Mouse (Mus musculus): Measurements from ENCODE around the gene Ykt6. TPM values are rescaled to one million over a fixed set of nuclear protein-coding genes. Genes with fewer than 3 reads are reported as not detected.

The Ykt6 gene
- total and polyA plus RNA-seq, 3 experiments, result 76.5 to 98.1 (median 89.5) TPM

DNA sequence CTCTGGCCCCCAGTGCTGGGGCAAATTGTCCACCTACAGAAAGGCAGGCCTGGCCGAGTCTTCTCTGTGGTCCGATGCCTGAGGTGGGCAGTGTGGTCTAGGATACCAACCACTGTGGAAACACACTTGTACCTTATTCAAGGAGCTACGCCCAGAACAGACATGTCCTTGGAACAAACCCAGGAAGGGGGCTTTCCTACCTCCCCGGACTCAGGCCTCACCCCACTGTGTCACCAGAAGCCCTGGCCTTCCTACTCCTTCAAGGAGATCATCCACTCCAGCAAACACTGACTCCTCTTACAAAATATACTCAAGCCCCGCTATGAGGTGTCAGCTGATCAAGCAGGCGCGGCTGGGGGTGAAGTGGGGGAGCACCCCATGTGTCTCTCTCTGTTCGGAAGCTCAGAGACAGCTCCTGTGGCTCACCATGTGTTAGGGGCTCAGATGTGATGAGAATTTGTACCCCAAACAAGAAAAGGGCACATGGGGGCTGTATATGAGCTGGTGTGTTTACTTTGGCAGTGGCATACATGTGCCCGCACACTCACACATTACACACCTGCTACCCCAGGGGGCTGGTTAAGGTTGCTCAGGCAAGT is 61.4 kb downstream of the Ykt6 start:
- TF ChIP-seq MEF2A (IDR thresholded peaks at IDR 0.05; ENCODE audit: extremely low read depth, insufficient replicate concordance, low read depth, low read length, poor library complexity, severe bottlenecking) (no peak), MXI1 (IDR thresholded peaks at IDR 0.05; ENCODE audit: low read depth, low read length) (no peak), UBTF (IDR thresholded peaks at IDR 0.05; ENCODE audit: borderline replicate concordance, insufficient read depth, low read depth, low read length) (no peak), POLR2A (IDR thresholded peaks at IDR 0.05; ENCODE audit: control insufficient read depth in 1 of 2, insufficient read depth in 1 of 2, low read depth in 1 of 2, low read length in 2 of 2, poor library complexity in 1 of 2) (no peak), RCOR1 (IDR thresholded peaks at IDR 0.05; ENCODE audit: low read depth, low read length) (no peak), SIN3A (IDR thresholded peaks at IDR 0.05; ENCODE audit: low read length) (no peak), EP300 (IDR thresholded peaks at IDR 0.05; ENCODE audit: low read depth in 1 of 2, low read length in 2 of 2) (no peak), MAFK (IDR thresholded peaks at IDR 0.05; ENCODE audit: borderline replicate concordance, low read depth, low read length) (no peak), JUND (IDR thresholded peaks at IDR 0.05; ENCODE audit: low read depth, low read length) (no peak), ZMIZ1 (IDR thresholded peaks at IDR 0.05; ENCODE audit: low read depth, low read length) (no peak), TAL1 (IDR thresholded peaks at IDR 0.05; ENCODE audit: low read length) (no peak), ELF1 (IDR thresholded peaks at IDR 0.05; ENCODE audit: low read depth, low read length) (no peak), HCFC1 (IDR thresholded peaks at IDR 0.05; ENCODE audit: low read depth, low read length) (no peak), MAX (IDR thresholded peaks at IDR 0.05; ENCODE audit: low read length) (no peak)
- Histone ChIP-seq H3K9ac (ENCODE audit: control insufficient read depth, low read depth, low read length, poor library complexity, severe bottlenecking) (no peak overlapping the region), H3K27me3 (ENCODE audit: control insufficient read depth in 1 of 2, insufficient read depth in 2 of 2, low read length in 2 of 2) (no peaks in the 10 kb centered on the region), H3K27ac (ENCODE audit: control insufficient read depth, low read depth, low read length) (no peak overlapping the region), H3K9me3 (replicated peaks; ENCODE audit: insufficient read depth, low read length) (no peaks in the 10 kb centered on the region), H3K36me3 (ENCODE audit: control insufficient read depth in 1 of 2, insufficient read depth in 2 of 2, low read length in 2 of 2) (no peaks in the 10 kb centered on the region), H3K79me2 (ENCODE audit: control insufficient read depth, insufficient read depth, low read length, poor library complexity) (no peaks in the 10 kb centered on the region), H3K4me1 (ENCODE audit: control insufficient read depth in 1 of 2, insufficient read depth in 2 of 2, low read length in 2 of 2) (no peaks in the 10 kb centered on the region), H3K4me3 (ENCODE audit: control insufficient read depth in 1 of 2, insufficient read depth in 1 of 2, low read depth in 2 of 2, low read length in 2 of 2) (no peak overlapping the region)
- DNase-seq (ENCODE audit: low read depth, low spot score), result no peak

Other genes starting within 250 kb of the Ykt6 start
- 159 and 184 TPM in 2 replicates for gene Mrps24, start 240.0 kb upstream of the Ykt6 start, total RNA-seq (2012; rRNA removed)
- 100 to 1,000 TPM in 1 of 2 experiments, not detected in 1; 163 TPM for gene Mrps24, start 240.0 kb upstream of the Ykt6 start, polyA plus RNA-seq (2012; ENCODE audit: insufficient read depth in 1 of 2, insufficient read length in 2 of 2, low read depth in 1 of 2, low replicate concordance in 2 of 2, missing spikeins in 1 of 2)
- gene Urgcp, start 193.3 kb upstream of the Ykt6 start, total RNA-seq (2012; rRNA removed), result 27.8 and 29.2 TPM in 2 replicates
- 10 to 100 TPM; 19.5 to 34.9 TPM for gene Urgcp, start 193.3 kb upstream of the Ykt6 start, polyA plus RNA-seq (2012; ENCODE audit: insufficient read depth in 1 of 2, insufficient read length in 2 of 2, low read depth in 1 of 2, low replicate concordance in 2 of 2, missing spikeins in 1 of 2)
- 73.5 and 76.4 TPM in 2 replicates for gene Dbnl, start 167.2 kb upstream of the Ykt6 start, total RNA-seq (2012; rRNA removed)
- 100 to 1,000 TPM in 1 of 2 experiments, not detected in 1; 149 TPM for gene Dbnl, start 167.2 kb upstream of the Ykt6 start, polyA plus RNA-seq (2012; ENCODE audit: insufficient read depth in 1 of 2, insufficient read length in 2 of 2, low read depth in 1 of 2, low replicate concordance in 2 of 2, missing spikeins in 1 of 2)
- 0.33 and 0.58 TPM in 2 replicates for gene Pgam2, start 152.0 kb upstream of the Ykt6 start, total RNA-seq (2012; rRNA removed)
- 1 to 10 TPM in 1 of 2 experiments, not detected in 1; 1.8 TPM for gene Pgam2, start 152.0 kb upstream of the Ykt6 start, polyA plus RNA-seq (2012; ENCODE audit: insufficient read depth in 1 of 2, insufficient read length in 2 of 2, low read depth in 1 of 2, low replicate concordance in 2 of 2, missing spikeins in 1 of 2)
- gene Polm, start 117.7 kb upstream of the Ykt6 start, total RNA-seq (2012; rRNA removed), result 5.4 TPM in 2 replicates
- gene Polm, start 117.7 kb upstream of the Ykt6 start, polyA plus RNA-seq (2012; ENCODE audit: insufficient read depth in 1 of 2, insufficient read length in 2 of 2, low read depth in 1 of 2, low replicate concordance in 2 of 2, missing spikeins in 1 of 2), result 10 to 100 TPM in 1 of 2 experiments, not detected in 1; 18.3 TPM
- not detected in 2 replicates for gene Aebp1, start 93.7 kb upstream of the Ykt6 start, total RNA-seq (2012; rRNA removed)
- under 1 TPM in 1 of 2 experiments, not detected in 1; 0.10 TPM for gene Aebp1, start 93.7 kb upstream of the Ykt6 start, polyA plus RNA-seq (2012; ENCODE audit: insufficient read depth in 1 of 2, insufficient read length in 2 of 2, low read depth in 1 of 2, low replicate concordance in 2 of 2, missing spikeins in 1 of 2)
- 285 and 366 TPM in 2 replicates for gene Pold2, start 77.4 kb upstream of the Ykt6 start, total RNA-seq (2012; rRNA removed)
- 100 to 1,000 TPM in 1 of 2 experiments, not detected in 1; 261 TPM for gene Pold2, start 77.4 kb upstream of the Ykt6 start, polyA plus RNA-seq (2012; ENCODE audit: insufficient read depth in 1 of 2, insufficient read length in 2 of 2, low read depth in 1 of 2, low replicate concordance in 2 of 2, missing spikeins in 1 of 2)
- not detected in 2 replicates for gene Myl7, start 56.9 kb upstream of the Ykt6 start, total RNA-seq (2012; rRNA removed)
- gene Myl7, start 56.9 kb upstream of the Ykt6 start, polyA plus RNA-seq (2012; ENCODE audit: insufficient read depth in 1 of 2, insufficient read length in 2 of 2, low read depth in 1 of 2, low replicate concordance in 2 of 2, missing spikeins in 1 of 2), result not detected
- not detected in 2 replicates for gene Gck, start 5.6 kb upstream of the Ykt6 start, total RNA-seq (2012; rRNA removed)
- not detected for gene Gck, start 5.6 kb upstream of the Ykt6 start, polyA plus RNA-seq (2012; ENCODE audit: insufficient read depth in 1 of 2, insufficient read length in 2 of 2, low read depth in 1 of 2, low replicate concordance in 2 of 2, missing spikeins in 1 of 2)
- gene Camk2b, start 110.7 kb downstream of the Ykt6 start, total RNA-seq (2012; rRNA removed), result 0.03 and 0.04 TPM in 2 replicates
- under 1 TPM in 1 of 2 experiments, not detected in 1; 0.04 TPM for gene Camk2b, start 110.7 kb downstream of the Ykt6 start, polyA plus RNA-seq (2012; ENCODE audit: insufficient read depth in 1 of 2, insufficient read length in 2 of 2, low read depth in 1 of 2, low replicate concordance in 2 of 2, missing spikeins in 1 of 2)
- gene A730071L15Rik, start 244.3 kb downstream of the Ykt6 start, total RNA-seq (2012; rRNA removed), result 0.33 and 0.46 TPM in 2 replicates
- under 1 TPM in 1 of 2 experiments, not detected in 1; 0.13 TPM for gene A730071L15Rik, start 244.3 kb downstream of the Ykt6 start, polyA plus RNA-seq (2012; ENCODE audit: insufficient read depth in 1 of 2, insufficient read length in 2 of 2, low read depth in 1 of 2, low replicate concordance in 2 of 2, missing spikeins in 1 of 2)
- gene Nudcd3, start 244.7 kb downstream of the Ykt6 start, total RNA-seq (2012; rRNA removed), result 29.8 and 33.3 TPM in 2 replicates
- gene Nudcd3, start 244.7 kb downstream of the Ykt6 start, polyA plus RNA-seq (2012; ENCODE audit: insufficient read depth in 1 of 2, insufficient read length in 2 of 2, low read depth in 1 of 2, low replicate concordance in 2 of 2, missing spikeins in 1 of 2), result 10 to 100 TPM in 1 of 2 experiments, not detected in 1; 50.5 TPM

Data from MEL (cell line).